Mouse (Mus musculus) thymus, postnatal 14 days (tissue): ENCODE measurements at regions not wholly inside any gene's neighbourhood (a gene's known extent, or its start where the extent isn't known, plus 50 kb on each side); places are given as distances from the start of the nearest gene placed in this dataset.

Experiments used
- DNase-seq: peaks from one replicate; pipeline ENCODE4 v3.0.0; 2021

DNA sequence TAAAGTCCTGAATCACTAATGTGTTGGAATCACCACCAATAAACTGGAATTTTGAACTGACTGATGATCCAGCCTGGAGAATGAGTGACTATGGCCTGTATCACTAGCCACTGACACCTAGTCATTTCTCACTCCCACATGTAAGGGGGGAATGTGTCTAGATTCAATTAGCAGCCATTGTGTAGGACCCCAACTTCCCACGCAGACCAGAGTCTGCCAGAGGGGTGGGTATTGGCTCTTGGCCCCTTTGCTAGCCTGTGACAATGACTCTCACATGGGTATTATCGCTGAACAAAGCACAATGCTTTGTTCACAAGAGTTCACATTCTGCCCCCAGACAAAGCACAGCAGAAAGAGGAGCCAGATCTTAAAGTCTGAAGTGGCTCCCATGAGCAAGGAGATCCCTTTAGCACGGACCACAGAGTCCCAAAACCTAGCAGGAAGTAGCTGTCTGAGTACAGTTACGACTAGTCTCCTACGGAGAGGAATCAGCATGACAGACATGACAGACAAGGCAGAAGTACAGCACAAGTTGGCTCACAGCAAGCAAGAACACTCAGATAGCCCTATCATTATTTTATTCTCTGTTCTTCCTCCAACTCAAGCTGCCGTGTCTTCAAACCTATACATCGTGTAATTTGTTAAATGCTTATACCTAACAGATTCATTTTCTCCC is 130.0 kb upstream of the Foxq1 start:
- DNase-seq: no peak

DNA sequence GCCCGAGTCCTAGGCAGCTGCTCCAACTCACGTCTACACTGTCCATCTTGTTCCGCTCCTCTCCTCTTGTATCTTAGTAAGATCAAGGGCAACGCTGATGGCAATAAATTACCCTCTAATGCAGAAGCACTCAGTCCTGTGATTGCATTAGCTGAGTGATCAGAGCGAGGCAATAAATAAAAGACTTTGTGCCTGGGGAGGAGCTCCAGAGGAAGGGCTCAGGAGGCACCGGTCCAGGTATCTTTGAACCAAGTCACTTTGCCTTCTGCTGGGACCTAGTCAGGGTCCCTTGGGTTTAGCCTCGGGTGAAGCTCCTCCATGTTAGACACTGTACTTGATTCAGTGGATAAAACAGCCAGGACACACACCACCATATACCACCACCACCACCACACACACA is 119.5 kb upstream of the Foxq1 start:
- no peak for DNase-seq

DNA sequence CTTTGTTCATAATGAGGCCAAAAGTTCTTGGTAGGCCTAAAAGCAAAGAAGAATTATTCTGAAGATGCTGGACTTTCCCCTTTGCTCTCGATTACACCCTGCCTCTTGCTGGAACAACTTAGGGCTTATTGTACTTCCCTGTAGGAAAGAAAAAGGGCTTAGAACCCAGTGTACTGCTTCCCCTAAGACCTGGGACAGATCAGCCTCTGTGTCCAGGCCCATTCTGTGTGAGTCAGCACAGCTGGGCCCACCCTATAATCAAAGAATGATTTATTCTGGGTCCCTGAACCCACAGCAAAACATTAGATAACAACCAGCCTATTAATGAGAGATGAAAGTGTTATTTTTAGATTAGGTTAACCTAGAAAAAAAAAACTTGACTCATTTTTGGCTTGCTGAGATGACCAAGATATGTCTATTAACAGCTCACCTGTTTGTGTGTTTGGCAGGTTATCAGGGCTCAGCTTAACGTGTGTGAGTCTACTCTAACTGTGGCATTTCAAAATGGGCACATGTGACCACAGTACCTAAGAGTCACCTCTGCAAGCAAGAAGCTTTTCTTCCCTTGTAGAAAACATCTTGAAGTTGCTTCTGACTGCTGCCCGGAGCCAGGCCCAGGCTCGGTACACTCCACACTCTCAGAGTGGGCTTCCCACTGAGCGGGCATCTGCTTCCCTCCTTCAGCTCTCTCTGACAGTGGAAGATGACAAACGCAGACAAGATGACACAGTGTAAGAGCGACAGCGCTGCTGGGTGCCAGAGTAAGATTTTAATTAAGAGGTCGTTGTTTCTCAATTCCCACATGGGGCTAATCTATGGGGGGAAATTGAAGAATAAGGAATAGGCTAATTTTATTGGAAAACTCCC is 115.9 kb upstream of the Foxq1 start:
- DNase-seq: no peak

DNA sequence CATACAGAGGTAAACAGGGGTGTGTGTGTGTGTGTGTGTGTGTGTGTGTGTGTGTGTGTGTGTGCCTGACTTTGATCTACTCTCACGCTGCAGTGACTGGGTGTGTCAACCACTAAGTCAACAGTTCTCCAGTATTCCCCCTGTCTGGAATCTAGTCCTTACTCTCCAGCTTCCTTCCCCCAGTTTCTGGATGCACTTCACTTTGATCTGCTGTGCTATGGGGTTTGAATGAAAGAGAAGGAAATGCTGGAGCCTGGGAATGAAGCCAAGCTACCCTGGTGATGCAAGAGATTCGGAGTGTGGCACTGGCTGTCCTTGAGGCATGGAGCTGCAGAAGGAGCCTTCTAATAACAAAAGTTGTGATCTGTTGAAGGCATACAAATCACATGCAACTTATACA is 97.1 kb upstream of the Foxq1 start:
- no peak for DNase-seq

DNA sequence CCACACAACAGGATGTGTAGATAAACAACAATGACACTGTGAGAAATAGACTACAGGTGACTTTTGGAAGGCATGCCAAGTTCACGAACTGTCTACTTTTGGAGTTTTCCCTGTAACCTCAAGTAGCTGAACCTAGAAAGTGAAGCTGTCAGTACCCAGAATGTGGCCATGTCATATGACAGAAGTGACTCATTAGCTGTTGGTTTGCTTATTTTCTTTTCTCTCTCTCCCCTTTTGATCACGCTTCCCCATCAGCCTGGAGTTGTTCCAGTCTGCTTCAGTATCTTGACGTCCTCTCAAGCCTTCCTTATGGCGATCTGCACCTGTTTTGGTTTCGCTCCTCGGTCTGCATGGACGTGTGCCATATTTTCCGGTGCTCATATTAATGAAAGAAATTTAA is 90.8 kb upstream of the Foxq1 start:
- DNase-seq: no peak

DNA sequence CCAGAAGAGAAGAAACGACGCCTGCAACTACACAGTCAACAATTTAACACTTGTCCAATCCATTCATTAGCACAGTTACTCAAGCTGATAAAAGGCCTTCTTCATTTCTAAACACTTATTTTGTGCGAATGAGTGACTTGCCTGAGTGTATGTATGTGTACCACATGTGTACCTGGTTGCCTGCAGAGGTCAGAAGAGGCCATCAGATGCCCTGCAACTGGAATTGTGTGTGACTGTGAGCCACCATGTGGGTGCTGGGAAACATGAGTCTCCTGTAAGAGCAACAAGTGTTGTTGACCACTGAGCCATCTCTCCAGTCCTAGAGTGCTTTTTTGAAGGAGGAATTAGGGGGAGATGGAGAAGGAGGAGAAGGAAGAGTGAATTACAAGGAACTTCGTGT is 90.2 kb upstream of the Foxq1 start:
- DNase-seq: no peak

DNA sequence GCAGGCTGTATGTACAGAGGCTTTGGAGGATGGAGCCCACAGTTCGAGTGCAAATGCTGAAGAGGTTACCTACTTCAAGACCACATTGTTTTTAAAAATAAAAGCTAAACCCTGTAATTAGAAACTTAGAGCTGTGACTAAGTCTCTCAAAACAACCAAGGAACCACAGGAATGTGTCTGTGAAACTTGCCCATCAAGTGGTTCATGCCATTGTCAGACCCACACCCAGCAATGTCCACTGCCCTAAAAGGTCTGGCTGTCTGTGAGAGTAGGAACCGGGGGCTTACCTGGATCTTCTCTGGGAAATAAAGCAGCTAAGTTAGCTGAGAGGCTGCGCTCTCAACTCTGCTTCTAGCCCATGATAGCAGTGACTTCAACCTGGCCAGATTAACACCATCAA is 87.8 kb upstream of the Foxq1 start:
- DNase-seq: no peak

DNA sequence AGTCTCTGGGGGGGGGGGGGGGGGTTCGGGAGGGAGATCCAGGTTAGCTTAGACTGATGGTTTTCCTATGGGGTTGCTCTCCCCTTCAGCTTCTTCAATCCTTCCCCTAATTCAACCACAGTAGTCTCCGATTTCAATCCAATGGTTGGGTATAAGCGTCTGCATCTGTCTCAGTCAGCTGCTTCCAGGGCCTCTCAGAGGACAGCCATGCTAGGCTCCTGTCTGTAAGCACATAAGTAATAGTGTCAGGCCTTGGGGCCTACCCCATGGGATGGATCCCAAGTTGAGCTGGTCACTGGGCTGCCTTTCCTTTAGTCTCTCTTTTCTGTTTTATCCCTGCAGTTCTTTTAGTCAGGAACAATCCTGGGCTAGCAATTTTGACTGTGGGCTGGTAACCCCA is 87.0 kb upstream of the Foxq1 start:
- DNase-seq: no peak

DNA sequence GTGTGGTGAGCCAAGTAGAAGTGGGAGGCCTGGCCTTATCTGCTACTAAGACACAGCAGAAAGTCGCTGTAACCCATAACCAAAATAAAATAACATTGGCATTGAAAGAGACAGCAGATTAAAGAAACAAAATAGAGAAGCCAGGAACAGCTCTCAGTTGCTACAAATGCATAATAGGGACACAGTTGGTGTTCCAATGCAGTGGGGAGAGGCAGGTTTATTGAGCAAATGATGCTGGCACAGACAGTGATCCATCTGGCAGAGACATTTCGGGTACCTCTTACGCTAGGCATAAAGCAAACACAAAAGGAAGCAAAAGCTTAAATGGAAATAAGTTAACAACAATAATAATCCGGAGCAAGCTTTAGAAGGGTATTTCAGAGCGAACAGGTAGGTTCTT is 83.6 kb upstream of the Foxq1 start:
- DNase-seq: no peak

DNA sequence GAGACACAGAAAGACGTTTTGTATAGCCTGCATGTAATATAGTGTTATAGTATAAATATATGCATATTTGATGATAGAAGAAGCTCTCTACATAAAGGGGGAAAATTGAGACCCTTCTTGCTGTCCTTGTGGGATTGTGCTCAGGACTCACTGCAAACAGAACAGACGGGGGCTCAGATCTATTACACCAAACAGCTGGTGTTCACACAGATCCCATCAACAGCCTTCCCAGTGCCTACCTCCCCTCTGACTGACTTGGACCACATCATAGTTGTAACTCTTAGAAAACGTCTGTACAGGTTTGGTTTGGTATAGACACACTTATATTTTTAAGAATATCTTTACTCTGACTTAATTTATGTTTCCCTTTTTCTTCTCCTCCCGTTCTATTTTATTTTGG is 83.1 kb upstream of the Foxq1 start:
- no peak for DNase-seq

DNA sequence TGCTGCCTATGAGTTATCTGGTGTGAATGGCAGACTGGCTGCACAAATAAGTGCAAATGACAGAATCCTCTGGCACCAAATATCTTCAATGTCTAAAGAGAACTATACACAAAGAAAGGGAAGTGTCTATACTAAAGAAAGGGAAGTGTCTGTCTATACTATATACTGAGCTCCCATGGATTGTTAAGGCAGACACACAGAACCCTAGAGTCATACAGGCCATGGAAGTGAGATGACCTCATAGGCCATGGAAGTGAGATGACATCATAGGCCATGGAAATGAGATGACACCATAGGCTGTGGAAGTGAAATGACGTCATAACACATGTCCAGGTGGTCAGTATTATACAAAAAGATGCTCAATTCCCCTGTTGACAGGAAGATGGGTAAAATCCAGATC is 82.7 kb upstream of the Foxq1 start:
- DNase-seq: no peak

DNA sequence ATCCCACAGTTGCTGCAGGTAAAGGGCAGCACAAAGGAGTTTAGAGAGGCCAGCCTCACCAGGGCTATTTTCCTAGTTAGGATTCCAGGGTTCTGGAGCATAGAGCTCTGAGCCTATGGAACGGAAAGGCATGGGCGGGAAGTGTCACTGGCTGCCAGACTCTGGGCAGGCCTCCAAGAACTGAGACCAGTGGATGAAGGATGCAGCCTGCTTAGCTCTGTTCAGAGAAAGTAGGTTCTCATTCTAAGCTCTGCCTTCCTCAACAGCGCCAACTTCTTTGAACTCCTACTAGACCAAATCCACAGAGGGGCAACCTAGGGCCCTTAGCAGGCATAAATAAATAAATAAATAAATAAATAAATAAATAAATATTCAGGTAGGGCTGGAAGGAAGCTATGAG is 80.1 kb upstream of the Foxq1 start:
- DNase-seq: no peak

DNA sequence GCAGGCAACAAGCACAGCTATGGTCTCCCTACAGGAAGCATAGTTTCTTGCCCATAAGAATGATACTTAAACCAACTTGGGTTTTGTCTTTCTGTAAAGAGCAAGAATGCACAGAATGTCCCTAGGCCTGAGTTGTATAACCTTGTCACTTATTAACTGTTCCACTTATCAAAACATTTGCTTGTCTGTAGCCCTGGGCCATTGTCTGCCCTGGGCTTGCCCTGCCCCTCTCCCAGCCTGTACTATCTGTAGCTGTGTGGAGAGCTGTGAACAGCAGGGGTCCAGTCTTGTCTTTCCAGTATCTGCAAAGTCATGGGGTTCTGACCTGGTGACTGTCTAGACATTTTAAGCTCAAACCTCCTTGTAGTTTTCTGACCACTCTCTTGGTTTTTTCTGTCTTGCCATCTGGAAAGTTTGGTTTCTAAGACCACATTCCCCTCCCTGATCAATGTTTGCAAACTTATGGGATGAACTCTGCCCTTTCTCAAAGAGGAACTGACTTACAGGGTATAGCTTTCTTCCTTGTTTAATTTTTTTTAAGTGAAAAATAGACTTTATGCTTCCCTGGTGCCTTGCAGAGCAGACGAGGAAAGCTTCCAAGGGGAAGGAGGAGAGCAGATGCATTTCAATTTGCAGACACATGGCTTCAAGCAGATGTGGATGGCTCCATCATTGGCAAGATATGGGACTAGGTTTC is 78.6 kb upstream of the Foxq1 start:
- DNase-seq: no peak

DNA sequence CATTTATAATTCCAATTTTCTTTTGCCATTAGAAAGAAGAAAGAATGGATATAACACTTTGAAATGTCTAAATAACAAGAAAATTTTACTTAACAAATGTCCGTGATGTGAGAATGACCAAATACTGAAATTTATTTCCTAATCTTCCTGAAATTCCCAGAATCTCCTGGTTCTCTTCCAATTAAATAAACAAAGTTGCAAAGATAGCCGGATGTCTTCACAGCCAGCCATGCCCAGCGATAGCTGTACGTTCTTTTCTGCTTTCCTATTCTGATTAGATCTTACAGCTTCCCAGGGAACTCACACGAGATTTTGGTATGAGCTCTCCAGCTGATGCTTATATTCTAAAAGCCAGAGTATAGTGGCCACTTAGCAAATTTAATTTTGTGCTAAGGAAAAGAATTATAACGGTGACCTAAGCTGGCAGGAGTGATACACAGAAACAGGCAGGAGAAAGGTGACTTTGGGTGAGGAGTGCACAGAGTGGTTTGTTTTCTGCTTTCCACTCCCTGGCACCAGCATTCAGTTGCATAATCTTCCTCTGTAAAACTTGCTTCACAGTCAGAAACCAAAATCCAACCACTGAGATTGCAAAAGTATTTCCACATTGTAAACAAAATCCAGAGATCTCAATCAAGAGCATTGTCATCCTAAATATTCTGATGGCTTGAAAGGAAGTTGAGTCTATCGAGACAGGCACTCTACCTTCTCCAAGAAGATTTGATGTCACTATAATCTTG is 74.7 kb upstream of the Foxq1 start:
- DNase-seq: no peak

DNA sequence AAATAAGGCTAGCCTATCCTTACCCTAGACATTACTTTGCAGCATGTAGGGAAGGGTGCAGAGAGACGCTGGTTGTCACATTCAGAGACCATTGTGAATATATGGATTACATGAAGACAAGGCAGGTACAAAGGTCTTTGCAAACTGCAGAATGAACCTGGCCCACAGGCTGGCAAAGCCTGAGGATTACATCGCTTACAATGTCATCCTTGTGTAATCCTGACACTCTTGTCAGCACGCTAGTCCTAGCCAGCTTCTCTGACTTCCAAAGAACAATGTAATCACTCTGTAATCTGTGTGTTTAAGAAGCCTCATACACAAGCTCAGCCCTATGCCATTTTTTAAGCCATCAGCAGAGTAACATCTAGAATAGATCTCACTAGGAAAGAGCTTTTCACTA is 69.6 kb upstream of the Foxq1 start:
- DNase-seq: no peak

DNA sequence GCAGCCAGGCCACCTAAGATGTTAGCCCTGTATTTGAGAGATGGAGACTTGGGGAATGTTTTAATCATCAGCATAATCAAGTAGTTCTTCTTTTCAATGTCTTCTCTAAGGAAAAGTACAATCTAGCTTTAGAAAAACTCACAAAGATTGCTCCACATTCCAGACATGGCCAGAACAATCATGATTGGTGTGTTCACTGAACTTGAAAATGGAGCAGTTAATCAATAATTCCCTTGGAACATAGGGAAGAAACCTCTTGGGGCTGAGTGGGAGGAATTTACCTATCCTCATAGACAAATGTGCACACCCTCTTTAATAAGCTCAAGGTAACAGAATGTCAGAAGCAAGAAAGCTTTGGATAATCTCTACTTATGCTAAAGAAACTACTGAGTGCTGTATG is 67.7 kb upstream of the Foxq1 start:
- DNase-seq: no peak

DNA sequence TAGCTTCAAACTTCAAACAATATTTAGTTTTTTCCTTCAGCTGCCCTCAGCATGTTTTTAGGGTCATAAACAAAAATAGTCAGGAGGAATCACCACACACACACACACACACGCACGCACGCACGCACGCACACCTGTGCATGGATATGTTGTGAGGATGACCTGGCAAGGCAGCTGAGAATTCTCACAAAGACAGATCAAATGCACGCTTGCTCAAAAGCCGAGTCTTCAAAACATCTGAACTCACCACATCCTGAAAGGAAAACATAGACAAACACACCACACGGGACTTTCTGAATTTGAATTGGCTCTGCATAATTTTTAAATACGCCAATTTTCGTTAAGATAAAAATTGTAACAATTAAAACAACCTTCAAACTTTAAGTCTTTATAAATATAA is 52.7 kb upstream of the Foxq1 start:
- peak; percentile 14 for DNase-seq

DNA sequence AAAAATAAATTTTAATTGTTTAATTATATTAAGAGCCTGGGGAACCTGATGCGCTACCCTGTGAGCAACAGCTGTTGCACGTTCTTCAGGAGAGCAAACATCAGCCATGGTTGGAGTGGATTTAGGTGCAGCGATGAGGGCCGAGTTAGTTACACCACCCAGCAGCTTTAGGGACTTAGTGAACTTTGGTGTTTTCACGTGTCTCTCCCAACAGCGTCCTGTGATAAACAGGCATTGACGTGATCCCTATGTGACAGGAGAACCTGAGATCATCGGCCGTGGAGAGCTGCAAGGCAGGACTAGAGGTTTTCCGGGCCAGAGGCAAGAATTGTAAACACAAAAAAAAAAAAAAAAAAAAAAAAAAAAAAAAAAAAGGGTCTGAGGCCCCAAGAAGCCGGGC is 52.1 kb upstream of the Foxq1 start:
- no peak for DNase-seq

DNA sequence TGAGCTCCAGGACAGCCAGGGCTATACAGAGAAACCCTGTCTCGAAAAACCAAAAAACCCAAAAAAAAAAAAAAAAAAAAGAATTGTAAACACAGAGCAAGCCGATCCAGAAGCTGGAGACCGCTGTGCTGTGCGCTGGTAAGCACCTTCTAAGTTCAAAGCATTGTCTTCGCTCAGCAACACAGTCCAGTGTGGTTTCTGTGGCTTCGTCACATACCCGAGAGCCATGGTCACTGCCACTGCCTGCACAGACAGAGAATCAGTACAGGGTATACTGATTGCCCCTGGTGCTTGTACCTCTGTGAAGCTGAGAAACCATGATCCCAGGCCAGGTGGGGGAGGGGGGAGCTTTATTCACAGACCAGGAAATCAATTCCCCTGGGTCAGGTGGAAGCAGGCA is 51.6 kb upstream of the Foxq1 start:
- peak; percentile 6 for DNase-seq

DNA sequence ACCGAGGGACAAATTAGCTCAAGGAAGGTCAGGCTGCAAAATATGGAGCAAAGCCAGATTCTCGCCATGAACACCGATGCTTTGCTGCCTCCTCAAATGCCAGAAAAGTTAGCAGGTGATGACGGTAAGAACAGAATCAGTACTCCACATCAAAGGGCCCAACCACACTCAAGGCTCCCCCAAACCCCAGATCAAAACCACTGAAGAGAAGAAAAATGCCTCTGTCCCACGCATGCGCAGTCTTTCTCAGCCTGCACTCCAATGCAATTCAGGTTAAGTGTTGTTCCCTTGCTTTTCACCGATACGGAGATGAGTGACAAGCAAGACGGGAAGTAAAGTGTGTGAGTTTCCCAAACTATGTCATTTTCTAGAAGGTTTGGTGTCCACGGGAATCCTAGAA is 50.5 kb upstream of the Foxq1 start:
- peak; percentile 63 for DNase-seq
